Comparison of ENCODE assay signal across 29 mouse cellular contexts in the genomic region with DNA sequence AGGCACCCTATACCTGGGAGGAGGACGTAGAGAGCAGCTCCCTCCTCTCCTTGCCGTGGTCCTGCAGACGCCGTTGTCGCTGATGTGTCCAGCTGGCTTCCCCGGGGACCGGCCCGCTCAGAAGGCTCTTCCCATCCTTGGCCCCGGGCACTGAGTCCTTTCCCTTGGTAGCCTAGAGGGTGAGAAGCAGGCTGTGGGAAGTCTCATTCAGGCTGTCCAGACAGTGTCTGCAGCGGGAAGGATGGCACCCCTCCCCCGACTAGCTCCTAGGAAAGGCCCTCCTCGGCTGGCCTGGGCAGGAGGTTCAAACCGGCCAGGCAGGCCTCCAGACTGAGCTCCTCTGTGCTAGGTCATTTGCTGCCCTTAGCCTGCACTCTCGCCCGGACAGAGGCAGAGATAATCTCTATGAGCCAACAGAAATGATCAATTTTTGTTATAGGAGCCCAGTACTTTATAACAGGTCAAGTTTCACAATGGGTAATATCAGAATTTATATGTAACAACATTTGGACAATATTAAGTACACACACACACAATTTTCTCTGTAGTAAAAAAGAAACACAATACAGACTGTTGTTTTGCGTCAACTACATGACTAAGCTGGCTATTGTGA. TPM values are rescaled to one million over a fixed set of nuclear protein-coding genes. Genes with fewer than 3 reads are reported as not detected.
DNase-seq lines count a peak whose midpoint lies in the region; ATAC-seq and TF ChIP-seq lines count a peak whose summit lies in the region.
"Had no signal": no experiment of that assay in that cellular context is flagged by ENCODE, and none has a peak within 500 bp of the region (broad histone marks: within the 10 kb centered on the region; RNA-seq: fewer than 3 reads in every experiment).

No protein-coding gene starts in this region.

- H3K9ac ChIP-seq in hindbrain, embryonic 14.5 days, result no peak overlapping the region
- H3K9ac ChIP-seq in lung, embryonic 14.5 days, result peak overlapping the region; percentile 9; the same call in 1 of the 2 replicates
- H3K9ac ChIP-seq: forebrain, embryonic 13.5 days; heart, embryonic 13.5 days; kidney, embryonic 15.5 days; limb, embryonic 15.5 days; neural tube, embryonic 12.5 days had no signal

- peaks cover 91% of the 10 kb centered on the region for H3K36me3 ChIP-seq in hindbrain, embryonic 10.5 days
- H3K36me3 ChIP-seq in hindbrain, embryonic 14.5 days (replicated peaks; ENCODE audit: control insufficient read depth, insufficient read depth), result peaks cover 68% of the 10 kb centered on the region
- H3K36me3 ChIP-seq in lung, embryonic 14.5 days (ENCODE audit: insufficient read depth), result peaks cover 92% of the 10 kb centered on the region
- peaks cover 90% of the 10 kb centered on the region for H3K36me3 ChIP-seq in embryonic facial prominence, embryonic 10.5 days (replicated peaks)

- no peaks in the 10 kb centered on the region for H3K9me3 ChIP-seq in hindbrain, embryonic 10.5 days
- H3K9me3 ChIP-seq in hindbrain, embryonic 14.5 days (ENCODE audit: control insufficient read depth, low read length), result no peaks in the 10 kb centered on the region
- H3K9me3 ChIP-seq in lung, embryonic 14.5 days (ENCODE audit: low read depth, low read length), result no peaks in the 10 kb centered on the region
- H3K9me3 ChIP-seq in embryonic facial prominence, embryonic 10.5 days, result no peaks in the 10 kb centered on the region
- H3K9me3 ChIP-seq: embryonic facial prominence, embryonic 13.5 days; forebrain, embryonic 13.5 days; heart, embryonic 13.5 days; kidney, embryonic 15.5 days; limb, embryonic 15.5 days; neural tube, embryonic 12.5 days had no signal

- TF ChIP-seq POLR2A in lung, adult 2 months (IDR thresholded peaks at IDR 0.05; ENCODE audit: borderline replicate concordance, extremely low read depth, low read depth, low read length), result no peak

- H3K27ac ChIP-seq in hindbrain, embryonic 10.5 days, result peak overlapping the region; percentile 78
- no peak overlapping the region for H3K27ac ChIP-seq in hindbrain, embryonic 14.5 days
- H3K27ac ChIP-seq in lung, embryonic 14.5 days (ENCODE audit: low read depth), result no peak overlapping the region
- peak overlapping the region; percentile 51; the same call in 1 of the 2 replicates for H3K27ac ChIP-seq in embryonic facial prominence, embryonic 10.5 days (replicated peaks)
- H3K27ac ChIP-seq: embryonic facial prominence, embryonic 13.5 days; forebrain, embryonic 13.5 days; heart, embryonic 13.5 days; kidney, embryonic 15.5 days; left cerebral cortex, adult 2 months; limb, embryonic 15.5 days; neural tube, embryonic 12.5 days; stomach, postnatal 0 days had no signal

- no peak overlapping the region for H3K4me2 ChIP-seq in hindbrain, embryonic 14.5 days (replicated peaks)
- no peak overlapping the region for H3K4me2 ChIP-seq in lung, embryonic 14.5 days
- H3K4me2 ChIP-seq: embryonic facial prominence, embryonic 13.5 days; forebrain, embryonic 13.5 days; heart, embryonic 13.5 days; kidney, embryonic 15.5 days; limb, embryonic 15.5 days; neural tube, embryonic 12.5 days had no signal

- 55% methylated on average over 16 of the region's 16 CpGs for WGBS in hindbrain, embryonic 10.5 days
- 60% methylated on average over 16 of the region's 16 CpGs for WGBS in hindbrain, embryonic 14.5 days
- 52% methylated on average over 16 of the region's 16 CpGs for WGBS in lung, embryonic 14.5 days
- WGBS in lung, adult 2 months, result 65% methylated on average over 16 of the region's 16 CpGs
- 46% methylated on average over 16 of the region's 16 CpGs for WGBS in embryonic facial prominence, embryonic 10.5 days

- peaks cover 9% of the 10 kb centered on the region for H3K4me1 ChIP-seq in hindbrain, embryonic 10.5 days (replicated peaks)
- no peaks in the 10 kb centered on the region for H3K4me1 ChIP-seq in hindbrain, embryonic 14.5 days (replicated peaks; ENCODE audit: control insufficient read depth, insufficient read depth, low read length)
- H3K4me1 ChIP-seq in lung, embryonic 14.5 days (ENCODE audit: insufficient read depth), result no peaks in the 10 kb centered on the region
- H3K4me1 ChIP-seq in lung, adult 2 months (ENCODE audit: control insufficient read depth, insufficient read depth, low read length), result no peaks in the 10 kb centered on the region
- H3K4me1 ChIP-seq in embryonic facial prominence, embryonic 10.5 days, result peaks cover 5% of the 10 kb centered on the region
- H3K4me1 ChIP-seq: embryonic facial prominence, embryonic 13.5 days; forebrain, embryonic 13.5 days; kidney, embryonic 15.5 days; limb, embryonic 15.5 days; neural tube, embryonic 12.5 days had no signal

- no peak for TF ChIP-seq CTCF in lung, embryonic 14.5 days (IDR thresholded peaks at IDR 0.05; ENCODE audit: low read depth)
- no peak for TF ChIP-seq CTCF in lung, adult 2 months (IDR thresholded peaks at IDR 0.05; ENCODE audit: insufficient read depth, low read length)

- ATAC-seq in hindbrain, embryonic 14.5 days (ENCODE audit: low FRiP score), result no peak
- ATAC-seq in lung, embryonic 14.5 days (ENCODE audit: insufficient read depth), result no peak
- ATAC-seq: forebrain, embryonic 13.5 days had no signal

- no peaks in the 10 kb centered on the region for H3K27me3 ChIP-seq in hindbrain, embryonic 10.5 days (ENCODE audit: insufficient read depth, poor library complexity, severe bottlenecking)
- no peaks in the 10 kb centered on the region for H3K27me3 ChIP-seq in hindbrain, embryonic 14.5 days (ENCODE audit: control insufficient read depth, insufficient read depth, low read length)
- H3K27me3 ChIP-seq in lung, embryonic 14.5 days (ENCODE audit: insufficient read depth, low read length), result no peaks in the 10 kb centered on the region
- no peaks in the 10 kb centered on the region for H3K27me3 ChIP-seq in embryonic facial prominence, embryonic 10.5 days (replicated peaks; ENCODE audit: low read depth, poor library complexity, severe bottlenecking)
- H3K27me3 ChIP-seq: embryonic facial prominence, embryonic 13.5 days; forebrain, embryonic 13.5 days; heart, embryonic 13.5 days; kidney, embryonic 15.5 days; limb, embryonic 15.5 days; neural tube, embryonic 12.5 days had no signal

- peak; percentile 29 to 32 for DNase-seq in cerebellum, postnatal 25 days
- DNase-seq in cerebellum, adult 9-10 months, result no peak
- no peak for DNase-seq in hindbrain, embryonic 10.5 days (ENCODE audit: low spot score)
- DNase-seq in hindbrain, embryonic 14.5 days (ENCODE audit: low spot score), result no peak
- DNase-seq in lung, embryonic 14.5 days, result no peak
- no peak for DNase-seq in lung, adult 2 months
- DNase-seq in embryonic facial prominence, embryonic 10.5 days (ENCODE audit: low spot score), result no peak
- DNase-seq: adrenal gland, postnatal 14 days; cerebellum, adult 8-10 months; gastrocnemius, postnatal 10 days; heart, postnatal 14 days; kidney, adult 11 months; kidney, postnatal 4 days; lung, adult 18-20 months; lung, postnatal 36 days; right cerebral cortex, postnatal 14 days; thymus, adult 2 months; thymus, postnatal 4 days had no signal

- no peak overlapping the region for H3K4me3 ChIP-seq in hindbrain, embryonic 10.5 days
- no peak overlapping the region for H3K4me3 ChIP-seq in hindbrain, embryonic 14.5 days (replicated peaks; ENCODE audit: low read length)
- H3K4me3 ChIP-seq in lung, embryonic 14.5 days (ENCODE audit: low read depth, low read length), result no peak overlapping the region
- no peak overlapping the region for H3K4me3 ChIP-seq in lung, adult 2 months (replicated peaks; ENCODE audit: extremely low read depth, low read depth, low read length)
- H3K4me3 ChIP-seq in embryonic facial prominence, embryonic 10.5 days, result no peak overlapping the region
- H3K4me3 ChIP-seq: embryonic facial prominence, embryonic 13.5 days; erythroblast, embryonic 14.5 days; forebrain, embryonic 13.5 days; heart, embryonic 13.5 days; kidney, embryonic 15.5 days; left cerebral cortex, adult 2 months; limb, embryonic 15.5 days; neural tube, embryonic 12.5 days had no signal

RNA-seq across cellular contexts. Expression of a gene that starts 14.4 kb away (rescaled TPM):
- polyA plus RNA-seq in hindbrain, embryonic 10.5 days (2016; fragmentation: Nextera tagmentation; extraction: Ambion mirVana), result 13.5 and 14.3 TPM in 2 replicates
- polyA plus RNA-seq in hindbrain, embryonic 14.5 days (2014; fragmentation: Nextera tagmentation; extraction: Ambion mirVana), result 15.0 and 15.5 TPM in 2 replicates
- 14.7 and 16.2 TPM in 2 replicates for polyA plus RNA-seq in lung, embryonic 14.5 days (2014; fragmentation: Nextera tagmentation; extraction: Ambion mirVana)
- 25.4 and 30.4 TPM in 2 replicates for polyA plus RNA-seq in lung, adult 2 months (2012; rRNA removed)
- 11.9 and 13.2 TPM in 2 replicates for polyA plus RNA-seq in embryonic facial prominence, embryonic 10.5 days (2016; fragmentation: Nextera tagmentation; extraction: Ambion mirVana)

RNA-seq across cellular contexts. Expression of a gene that starts 18.4 kb away (rescaled TPM):
- 17.9 and 18.4 TPM in 2 replicates for polyA plus RNA-seq in hindbrain, embryonic 10.5 days (2016; fragmentation: Nextera tagmentation; extraction: Ambion mirVana)
- 7.4 and 8.3 TPM in 2 replicates for polyA plus RNA-seq in hindbrain, embryonic 14.5 days (2014; fragmentation: Nextera tagmentation; extraction: Ambion mirVana)
- polyA plus RNA-seq in lung, embryonic 14.5 days (2014; fragmentation: Nextera tagmentation; extraction: Ambion mirVana), result 15.0 and 17.6 TPM in 2 replicates
- 8.5 and 8.8 TPM in 2 replicates for polyA plus RNA-seq in lung, adult 2 months (2012; rRNA removed)
- 18.9 and 19.2 TPM in 2 replicates for polyA plus RNA-seq in embryonic facial prominence, embryonic 10.5 days (2016; fragmentation: Nextera tagmentation; extraction: Ambion mirVana)

RNA-seq across cellular contexts. Expression of a gene that starts 23.7 kb away (rescaled TPM):
- polyA plus RNA-seq in hindbrain, embryonic 10.5 days (2016; fragmentation: Nextera tagmentation; extraction: Ambion mirVana), result not detected in 2 replicates
- not detected in 2 replicates for polyA plus RNA-seq in hindbrain, embryonic 14.5 days (2014; fragmentation: Nextera tagmentation; extraction: Ambion mirVana)
- not detected in 2 replicates for polyA plus RNA-seq in lung, embryonic 14.5 days (2014; fragmentation: Nextera tagmentation; extraction: Ambion mirVana)
- not detected in 2 replicates for polyA plus RNA-seq in lung, adult 2 months (2012; rRNA removed)
- polyA plus RNA-seq in embryonic facial prominence, embryonic 10.5 days (2016; fragmentation: Nextera tagmentation; extraction: Ambion mirVana), result 0.12 TPM in 1 of 2 replicates, not detected in the other
- polyA plus RNA-seq: cortical plate, adult 2 months; embryonic facial prominence, embryonic 13.5 days; erythroblast, embryonic 14.5 days; forebrain, embryonic 13.5 days; frontal cortex, adult 2 months; heart, embryonic 13.5 days; kidney, embryonic 15.5 days; limb, embryonic 15.5 days; neural tube, embryonic 12.5 days had no signal

RNA-seq across cellular contexts. Expression of a gene that starts 33.3 kb away (rescaled TPM):
- 1.6 and 1.9 TPM in 2 replicates for polyA plus RNA-seq in hindbrain, embryonic 10.5 days (2016; fragmentation: Nextera tagmentation; extraction: Ambion mirVana)
- polyA plus RNA-seq in hindbrain, embryonic 14.5 days (2014; fragmentation: Nextera tagmentation; extraction: Ambion mirVana), result 0.78 and 1.4 TPM in 2 replicates
- 2.7 TPM in 2 replicates for polyA plus RNA-seq in lung, embryonic 14.5 days (2014; fragmentation: Nextera tagmentation; extraction: Ambion mirVana)
- polyA plus RNA-seq in lung, adult 2 months (2012; rRNA removed), result 71.8 and 74.8 TPM in 2 replicates
- 1.8 and 1.9 TPM in 2 replicates for polyA plus RNA-seq in embryonic facial prominence, embryonic 10.5 days (2016; fragmentation: Nextera tagmentation; extraction: Ambion mirVana)
- polyA plus RNA-seq: erythroblast, embryonic 14.5 days had no signal

Comparison
In these comparisons a context has a peak if more than half of its experiments do, and no peak if none do; other contexts are left out.
1. DNase-seq: peak in cerebellum, postnatal 25 days (2 of 2); none in cerebellum, adult 9-10 months (single experiment), hindbrain, embryonic 10.5 days (single experiment), hindbrain, embryonic 14.5 days (single experiment), lung, embryonic 14.5 days (single experiment), lung, adult 2 months (single experiment) and embryonic facial prominence, embryonic 10.5 days (single experiment).
2. H3K27ac ChIP-seq: peak in hindbrain, embryonic 10.5 days (single experiment) and embryonic facial prominence, embryonic 10.5 days (single experiment); none in hindbrain, embryonic 14.5 days (single experiment) and lung, embryonic 14.5 days (single experiment).